Mouse (Mus musculus) heart, embryonic 10.5 days (tissue): Measurements from ENCODE around the gene Ints6. TPM values are rescaled to one million over a fixed set of nuclear protein-coding genes. Genes with fewer than 3 reads are reported as not detected.
"Not testable (repeated sequence)": the region's sequence is repeated elsewhere in the genome, so short reads cannot be mapped to it uniquely, and the experiment has no call there.

Experiments
- DNase-seq: peaks from one replicate; pipeline ENCODE4 v3.0.0-alpha.2; 2017; ENCODE audit warnings: low spot score
- H3K27ac ChIP-seq: fragments of 300-500 bp; sonication (generic); 2 replicates; pipeline ENCODE4 v1.5.1; 2016; ENCODE audit warnings: mild to moderate bottlenecking
- H3K27me3 ChIP-seq: fragments of 300-500 bp; sonication (generic); 2 replicates; pipeline ENCODE4 v1.6.1; 2016; ENCODE audit warnings: mild to moderate bottlenecking; ENCODE audit not compliant: poor library complexity, insufficient read depth, severe bottlenecking
- H3K36me3 ChIP-seq: fragments of 300-500 bp; sonication (generic); 2 replicates; pipeline ENCODE4 v1.6.1; 2016; ENCODE audit warnings: mild to moderate bottlenecking, moderate library complexity
- H3K4me1 ChIP-seq: fragments of 300-500 bp; sonication (generic); 2 replicates; pipeline ENCODE4 v1.6.1; 2016; ENCODE audit warnings: mild to moderate bottlenecking
- H3K4me3 ChIP-seq: fragments of 300-500 bp; sonication (generic); 2 replicates; pipeline ENCODE4 v1.5.1; 2016; ENCODE audit warnings: mild to moderate bottlenecking, moderate library complexity
- H3K9me3 ChIP-seq: fragments of 300-500 bp; sonication (generic); 2 replicates; pipeline ENCODE4 v1.6.1; 2016; ENCODE audit warnings: mild to moderate bottlenecking, moderate library complexity
- WGBS: fragments of 180-500 bp; shearing (Covaris S2); methylation state at CpG from one replicate; pipeline ENCODE4 v1.1.7; 2016; 5-methylcytosine and 5-hydroxymethylcytosine counted together
- polyA plus RNA-seq: library from polyadenylated mRNA; unstranded; fragments of >200 nt; fragmentation: Nextera tagmentation; extraction: Ambion mirVana; gene quantifications from 2 replicates; pipeline ENCODE4 v1.2.1, GENCODE M21; 2016

Ints6 gene
- polyA plus RNA-seq, 1 experiment from 2014 or later = 26.5 TPM

- Histone ChIP-seq H3K4me3 (no peak overlapping the region), H3K27ac (no peak overlapping the region), H3K27me3 (no peaks in the 10 kb centered on the region), H3K9me3 (no peaks in the 10 kb centered on the region), H3K4me1 (peaks cover 5% of the 10 kb centered on the region; the same call in 1 of the 2 replicates), H3K36me3 (peaks cover 9% of the 10 kb centered on the region)
- DNase-seq = no peak
These were observed 36.4 kb downstream of the Ints6 start for GRCm38 (mm10) chr14:62724560-62724959.

GRCm38 (mm10) chr14:62721625-62722024 is 39.3 kb downstream of the Ints6 start:
- Histone ChIP-seq H3K4me1 (peaks cover 5% of the 10 kb centered on the region; the same call in 1 of the 2 replicates), H3K4me3 (no peak overlapping the region), H3K27me3 (no peaks in the 10 kb centered on the region), H3K27ac (no peak overlapping the region), H3K36me3 (peaks cover 9% of the 10 kb centered on the region), H3K9me3 (no peaks in the 10 kb centered on the region)
- no peak for DNase-seq
- WGBS = 80% methylated on average over 1 of the region's 1 CpGs

- DNase-seq = no peak
- Histone ChIP-seq H3K9me3 (no peaks in the 10 kb centered on the region), H3K36me3 (peaks cover 28% of the 10 kb centered on the region), H3K4me1 (peaks cover 5% of the 10 kb centered on the region; the same call in 1 of the 2 replicates), H3K27ac (no peak overlapping the region), H3K4me3 (no peak overlapping the region), H3K27me3 (no peaks in the 10 kb centered on the region)
- 76% methylated on average over 2 of the region's 2 CpGs for WGBS
These were observed 42.8 kb downstream of the Ints6 start for GRCm38 (mm10) chr14:62718161-62718560.

GRCm38 (mm10) chr14:62673646-62674045 is 87.3 kb downstream of the Ints6 start:
- WGBS = 78% methylated on average over 3 of the region's 3 CpGs

GRCm38 (mm10) chr14:62664976-62665673 is 95.8 kb downstream of the Ints6 start:
- Histone ChIP-seq H3K36me3 (no peaks in the 10 kb centered on the region), H3K4me3 (no peak overlapping the region), H3K9me3 (no peaks in the 10 kb centered on the region), H3K4me1 (no peaks in the 10 kb centered on the region), H3K27me3 (0 out of 2 replicates have a peak, but pooled peaks cover 8% of the 10 kb centered on the region), H3K27ac (no peak overlapping the region)
- 46% methylated on average over 9 of the region's 9 CpGs for WGBS
- DNase-seq = peak; percentile 73

More at GRCm38 (mm10) chr14:62673646-62674045, 87.3 kb downstream of the Ints6 start:
- DNase-seq = no peak
- Histone ChIP-seq H3K4me1 (no peaks in the 10 kb centered on the region), H3K4me3 (no peak overlapping the region), H3K36me3 (no peaks in the 10 kb centered on the region), H3K27ac (no peak overlapping the region), H3K9me3 (no peaks in the 10 kb centered on the region), H3K27me3 (peaks cover 3% of the 10 kb centered on the region; the same call in 1 of the 2 replicates)

GRCm38 (mm10) chr14:62663367-62663766 is 97.6 kb downstream of the Ints6 start, which contains the start of gene Serpine3:
Gene Serpine3 (plus strand): TSS chr14:62663667.
- H3K4me1 ChIP-seq = no peaks in the 10 kb centered on the region
- 77% methylated on average over 8 of the region's 8 CpGs for WGBS
- H3K9me3 ChIP-seq = no peaks in the 10 kb centered on the region
- no peaks in the 10 kb centered on the region for H3K36me3 ChIP-seq
- no peak within 1 kb of the TSS for H3K4me3 ChIP-seq
- DNase-seq = peak; percentile 62
- no peak within 1 kb of the TSS for H3K27ac ChIP-seq
- H3K27me3 ChIP-seq = 0 out of 2 replicates have a peak, but pooled peaks cover 5% of the 10 kb centered on the region

GRCm38 (mm10) chr14:62662381-62662780 is 98.6 kb downstream of the Ints6 start:
- 0 out of 2 replicates have a peak, but pooled peaks cover 5% of the 10 kb centered on the region for H3K27me3 ChIP-seq
- 78% methylated on average over 6 of the region's 6 CpGs for WGBS
- peak; percentile 58 for DNase-seq

GRCm38 (mm10) chr14:62657469-62657868 is 103.5 kb downstream of the Ints6 start:
- 67% methylated on average over 3 of the region's 3 CpGs for WGBS
- Histone ChIP-seq H3K4me1 (no peaks in the 10 kb centered on the region), H3K9me3 (no peaks in the 10 kb centered on the region), H3K4me3 (no peak overlapping the region), H3K36me3 (no peaks in the 10 kb centered on the region), H3K27ac (no peak overlapping the region), H3K27me3 (no peaks in the 10 kb centered on the region)
- DNase-seq = peak; percentile 54

More at GRCm38 (mm10) chr14:62662381-62662780, 98.6 kb downstream of the Ints6 start:
- H3K4me1 ChIP-seq = no peaks in the 10 kb centered on the region
- H3K36me3 ChIP-seq = no peaks in the 10 kb centered on the region
- H3K9me3 ChIP-seq = no peaks in the 10 kb centered on the region
- no peak overlapping the region for H3K4me3 ChIP-seq
- no peak overlapping the region for H3K27ac ChIP-seq

- Histone ChIP-seq H3K4me1 (no peaks in the 10 kb centered on the region), H3K9me3 (no peaks in the 10 kb centered on the region), H3K4me3 (no peak overlapping the region), H3K27me3 (no peaks in the 10 kb centered on the region), H3K27ac (no peak overlapping the region), H3K36me3 (no peaks in the 10 kb centered on the region)
- WGBS = 78% methylated on average over 7 of the region's 7 CpGs
- DNase-seq = peak; percentile 54
These were observed 105.0 kb downstream of the Ints6 start for GRCm38 (mm10) chr14:62655996-62656395.

GRCm38 (mm10) chr14:62651771-62652170 is 109.2 kb downstream of the Ints6 start:
- Histone ChIP-seq H3K27me3 (no peaks in the 10 kb centered on the region), H3K4me1 (no peaks in the 10 kb centered on the region), H3K36me3 (no peaks in the 10 kb centered on the region), H3K9me3 (no peaks in the 10 kb centered on the region), H3K27ac (no peak overlapping the region), H3K4me3 (no peak overlapping the region)
- 86% methylated on average over 3 of the region's 3 CpGs for WGBS
- peak; percentile 61 for DNase-seq

- DNase-seq = peak; percentile 58
- WGBS = 64% methylated on average over 3 of the region's 3 CpGs
- Histone ChIP-seq H3K27ac (no peak overlapping the region), H3K36me3 (no peaks in the 10 kb centered on the region), H3K27me3 (no peaks in the 10 kb centered on the region), H3K4me3 (no peak overlapping the region), H3K9me3 (no peaks in the 10 kb centered on the region), H3K4me1 (no peaks in the 10 kb centered on the region)
These were observed 110.6 kb downstream of the Ints6 start for GRCm38 (mm10) chr14:62650376-62650775.

- WGBS = 81% methylated on average over 6 of the region's 6 CpGs
- no peaks in the 10 kb centered on the region for H3K27me3 ChIP-seq
- H3K4me3 ChIP-seq = no peak overlapping the region
- H3K9me3 ChIP-seq = no peaks in the 10 kb centered on the region
- no peak overlapping the region for H3K27ac ChIP-seq
- H3K36me3 ChIP-seq = no peaks in the 10 kb centered on the region
- DNase-seq = peak; percentile 19
- no peaks in the 10 kb centered on the region for H3K4me1 ChIP-seq
These were observed 112.6 kb downstream of the Ints6 start for GRCm38 (mm10) chr14:62648405-62648804.

GRCm38 (mm10) chr14:62642368-62642767 is 118.6 kb downstream of the Ints6 start:
- H3K4me3 ChIP-seq, H3K27me3 ChIP-seq, H3K27ac ChIP-seq, H3K36me3 ChIP-seq, DNase-seq, H3K4me1 ChIP-seq, H3K9me3 ChIP-seq: not testable (repeated sequence)
- 87% methylated on average over 6 of the region's 7 CpGs for WGBS
